Comparison of ENCODE assay signal across 11 mouse cellular contexts in the genomic region with DNA sequence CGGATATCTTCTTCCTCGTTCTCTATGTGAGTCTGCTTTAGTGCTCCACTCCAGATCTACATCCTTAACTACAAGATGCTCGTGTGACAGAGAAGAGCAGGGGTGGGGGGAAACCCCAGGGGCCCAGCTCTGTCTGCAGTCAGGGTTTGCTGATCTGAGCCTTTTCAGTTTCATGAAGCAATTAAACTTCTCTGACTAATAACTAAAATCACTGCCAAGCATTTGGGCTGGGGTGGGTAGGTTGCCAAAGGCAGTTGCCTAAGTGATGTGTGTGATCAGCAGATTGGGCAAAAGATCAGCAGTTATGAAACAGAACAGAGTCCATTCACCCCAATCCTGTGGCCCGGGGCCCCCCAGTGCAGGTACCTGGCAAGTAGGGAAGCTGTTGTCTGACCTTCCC.
DNase-seq lines count a peak whose midpoint lies in the region; ATAC-seq and TF ChIP-seq lines count a peak whose summit lies in the region.
"Had no signal": no experiment of that assay in that cellular context is flagged by ENCODE, and none has a peak within 500 bp of the region (broad histone marks: within the 10 kb centered on the region; RNA-seq: fewer than 3 reads in every experiment).

No protein-coding gene starts in this region.

- no peaks in the 10 kb centered on the region for H3K4me1 ChIP-seq in lung, postnatal 0 days (ENCODE audit: insufficient read depth, low read depth, low read length)

- WGBS in lung, postnatal 0 days = 88% methylated on average over 4 of the region's 4 CpGs

- no peak overlapping the region for H3K4me2 ChIP-seq in lung, postnatal 0 days (replicated peaks; ENCODE audit: low read depth, low read length)
- H3K4me2 ChIP-seq: lung, embryonic 14.5 days had no signal

- no peaks in the 10 kb centered on the region for H3K36me3 ChIP-seq in lung, postnatal 0 days (ENCODE audit: insufficient read depth, low read length)

- H3K27me3 ChIP-seq in lung, postnatal 0 days (replicated peaks; ENCODE audit: insufficient read depth, low read length) = no peaks in the 10 kb centered on the region

- no peak overlapping the region for H3K4me3 ChIP-seq in lung, postnatal 0 days (ENCODE audit: low read depth, low read length)
- H3K4me3 ChIP-seq: erythroblast, embryonic 14.5 days had no signal

- ATAC-seq in lung, postnatal 0 days = no peak

- TF ChIP-seq EP300 in lung, postnatal 0 days (IDR thresholded peaks at IDR 0.05) = no peak

- TF ChIP-seq CTCF in lung, postnatal 0 days (IDR thresholded peaks at IDR 0.05) = no peak

- H3K9ac ChIP-seq in lung, postnatal 0 days (replicated peaks; ENCODE audit: low read depth) = no peak overlapping the region
- H3K9ac ChIP-seq: lung, embryonic 14.5 days had no signal

- no peaks in the 10 kb centered on the region for H3K9me3 ChIP-seq in lung, postnatal 0 days (ENCODE audit: low read length)

- peak; percentile 79 for DNase-seq in adrenal gland, adult 2 months
- no peak for DNase-seq in adrenal gland, postnatal 4 days (ENCODE audit: low spot score in 2 of 2)
- DNase-seq in lung, postnatal 10 days = peak; percentile 23
- DNase-seq in lung, postnatal 0 days (ENCODE audit: low spot score) = no peak
- peak; percentile 35 to 56 for DNase-seq in gastrocnemius, adult 8-10 months (ENCODE audit: low spot score in 2 of 2)
- DNase-seq in layer of hippocampus, postnatal 14 days (ENCODE audit: low spot score in 2 of 2) = peak; percentile 57 to 76
- DNase-seq in thymus, postnatal 0 days (ENCODE audit: low spot score) = no peak
- no peak for DNase-seq in ovary, postnatal 14 days (ENCODE audit: low spot score)
- DNase-seq: cerebellum, adult 2 months; lung, embryonic 14.5 days had no signal

- no peak overlapping the region for H3K27ac ChIP-seq in lung, postnatal 0 days (ENCODE audit: low read length)

Comparison
In these comparisons a context has a peak if more than half of its experiments do, and no peak if none do; other contexts are left out.
1. DNase-seq: peak in adrenal gland, adult 2 months (single experiment), lung, postnatal 10 days (single experiment), gastrocnemius, adult 8-10 months (2 of 2) and layer of hippocampus, postnatal 14 days (2 of 2); none in adrenal gland, postnatal 4 days (0 of 2), lung, postnatal 0 days (single experiment), thymus, postnatal 0 days (single experiment) and ovary, postnatal 14 days (single experiment).